Mouse (Mus musculus): ENCODE results near the gene Tdrd1.
A peak's percentile ranks its signal among the peaks of the same experiment; 100 is the strongest.
"Not testable (repeated sequence)": the region's sequence is repeated elsewhere in the genome, so short reads cannot be mapped to it uniquely, and the experiment has no call there.

Tdrd1 gene

DNA sequence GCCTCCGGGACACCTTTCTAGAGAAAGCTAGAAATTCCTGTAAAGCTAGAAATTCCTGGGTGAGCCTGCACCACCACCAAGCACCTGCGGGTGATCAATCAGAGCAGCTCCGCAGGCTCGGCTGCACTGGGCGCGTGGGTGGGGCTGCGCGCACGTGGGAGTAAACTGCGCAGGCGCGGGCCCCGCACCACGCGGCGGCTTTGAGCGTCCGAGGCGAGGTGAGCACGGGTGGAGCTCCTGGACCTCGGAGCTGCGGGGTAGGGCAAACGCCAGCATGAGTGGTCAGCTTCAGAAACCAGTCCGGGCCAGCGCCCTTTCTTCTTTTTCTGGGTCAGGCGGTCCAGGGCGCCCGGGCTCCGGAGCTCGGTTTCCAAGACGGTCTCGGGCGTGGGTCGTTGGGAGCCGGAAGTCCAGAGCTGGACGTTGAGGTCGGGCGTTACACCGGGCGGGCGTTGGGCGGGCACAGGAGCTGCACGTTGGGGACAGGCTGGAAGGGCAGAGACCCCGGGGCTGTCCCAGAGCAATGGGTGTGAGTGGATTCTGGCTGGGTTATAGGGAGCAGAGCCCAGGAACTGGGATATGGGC is at the start of gene Tdrd1:
Gene Tdrd1, plus strand, starts transcription at position 163 of the 585 bp plus-strand sequence.
- DNase-seq = no peak

DNA sequence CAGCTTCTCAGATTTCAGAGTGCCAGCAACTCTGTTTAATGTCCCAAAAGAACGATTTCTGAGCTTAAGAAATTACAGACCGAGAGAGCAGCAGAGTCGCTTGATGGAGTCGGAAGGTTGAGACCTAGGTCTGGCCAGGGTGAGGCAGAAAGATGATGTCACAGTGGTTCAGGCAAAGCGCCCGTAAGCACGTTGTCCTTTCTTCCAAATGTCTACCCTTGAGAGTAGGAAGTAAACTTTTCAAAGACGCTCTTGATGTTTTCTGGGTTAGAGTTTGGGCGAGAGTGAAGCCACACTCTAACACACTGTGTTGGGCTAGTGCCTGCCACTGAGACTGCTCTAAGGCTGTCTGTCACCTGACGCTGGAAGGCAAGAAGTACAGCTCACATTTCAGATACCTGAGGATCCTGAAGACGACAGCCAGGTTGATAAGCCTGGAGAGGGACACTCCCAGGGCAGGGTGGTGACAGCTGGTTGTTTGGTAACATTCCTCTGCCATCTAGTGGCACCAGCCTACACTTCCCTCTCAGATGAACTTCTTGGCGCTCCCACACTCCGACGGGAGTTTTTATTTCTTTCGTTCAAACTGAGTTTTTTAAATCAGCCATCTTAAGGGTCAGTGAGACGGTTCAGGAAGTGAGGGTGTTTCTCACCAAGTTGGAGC is 49.2 kb upstream of the Tdrd1 start:
- peak; percentile 57 to 68 for DNase-seq

DNA sequence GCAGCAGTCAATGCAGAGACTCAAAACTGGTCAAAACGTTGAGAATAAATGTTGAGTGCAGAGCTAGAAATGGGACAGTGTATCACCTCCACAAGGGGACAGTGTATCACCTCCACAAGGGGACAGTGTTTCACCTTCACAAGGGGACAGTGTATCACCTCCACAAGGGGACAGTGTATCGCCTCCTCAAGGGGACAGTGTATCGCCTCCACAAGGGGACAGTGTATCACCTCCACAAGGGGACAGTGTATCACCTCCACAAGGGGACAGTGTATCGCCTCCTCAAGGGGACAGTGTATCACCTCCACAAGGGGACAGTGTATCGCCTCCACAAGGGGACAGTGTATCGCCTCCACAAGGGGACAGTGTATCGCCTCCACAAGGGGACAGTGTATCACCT is 47.5 kb upstream of the Tdrd1 start:
- not testable (repeated sequence) for DNase-seq

DNA sequence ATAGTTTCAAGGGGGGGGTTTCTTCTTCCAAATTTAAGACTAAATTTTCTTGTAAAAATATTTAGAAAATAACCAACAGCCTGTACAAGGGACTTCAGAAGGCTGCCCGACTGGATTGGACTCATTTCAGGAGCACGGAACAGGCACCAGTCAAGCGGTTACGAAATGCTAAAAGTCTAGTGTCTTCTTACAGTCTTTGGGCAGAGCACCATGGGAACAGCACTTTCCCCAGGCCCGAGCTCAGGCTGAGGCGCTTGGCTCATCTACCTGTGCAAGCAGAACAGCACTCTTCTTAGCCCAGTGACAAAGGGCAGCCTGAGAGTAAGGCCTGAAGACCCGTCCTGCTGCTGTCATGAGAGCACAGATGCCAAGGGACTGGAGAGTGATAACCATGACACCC is 38.1 kb upstream of the Tdrd1 start:
- DNase-seq = peak in 1 of 2 experiments; percentile 12

DNA sequence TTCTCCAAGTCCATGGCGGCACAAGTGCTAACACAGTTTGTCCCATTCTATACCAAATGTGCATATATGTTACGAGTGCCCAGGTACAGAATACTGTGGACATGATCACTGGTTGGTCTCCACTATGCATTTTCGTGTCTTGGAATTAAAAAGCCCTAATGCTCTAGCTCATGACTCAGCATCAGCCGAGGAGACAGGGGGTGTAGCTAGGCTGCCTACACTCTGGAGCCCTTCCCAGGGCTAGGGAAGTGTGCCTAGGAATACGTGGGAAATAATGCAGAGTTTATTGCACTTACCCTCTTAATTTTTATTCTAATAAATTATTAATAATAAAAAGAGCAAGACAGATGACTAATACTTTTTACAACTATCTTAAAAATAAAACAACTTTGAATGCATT is 37.1 kb upstream of the Tdrd1 start:
- no peak for DNase-seq

DNA sequence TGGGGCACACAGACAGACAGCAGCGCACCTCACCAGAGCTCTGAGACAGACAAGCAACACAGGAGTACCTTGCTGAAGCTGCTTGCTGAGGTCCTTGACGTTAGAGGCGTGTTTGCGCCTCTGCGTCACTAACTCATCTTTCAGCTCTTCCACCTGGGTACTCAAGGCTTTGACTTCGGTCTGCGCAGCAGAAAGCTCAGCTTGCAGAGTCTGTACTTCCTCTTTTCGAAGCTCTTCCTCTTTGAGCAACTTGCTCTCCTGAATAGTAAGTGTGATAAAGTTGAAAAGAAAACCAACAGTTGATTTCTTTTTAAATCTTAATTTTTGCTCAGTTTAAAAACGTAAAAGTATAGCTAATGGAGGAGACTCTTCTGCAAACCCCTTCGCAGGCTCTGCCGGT is 28.6 kb upstream of the Tdrd1 start:
- peak in 1 of 2 experiments; percentile 10 for DNase-seq

DNA sequence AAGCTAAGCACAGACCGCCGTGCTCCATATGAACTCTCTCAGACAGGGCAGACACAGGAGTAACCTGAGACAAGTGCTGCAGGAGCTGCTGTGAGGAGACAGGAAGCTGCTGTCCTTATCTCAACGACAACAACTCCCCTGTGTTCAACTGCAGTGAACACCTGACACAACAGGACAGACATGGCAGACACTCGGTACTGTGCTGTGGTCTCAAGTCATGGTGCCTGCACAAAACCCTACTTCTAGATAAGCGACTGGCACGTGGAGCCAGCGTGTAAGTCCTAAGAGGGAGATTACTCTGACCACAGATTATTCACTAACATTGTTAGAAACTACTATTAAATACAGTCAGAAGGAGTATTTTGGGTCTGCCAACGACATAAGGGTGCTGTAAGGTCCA is 25.8 kb upstream of the Tdrd1 start:
- no peak for DNase-seq

DNA sequence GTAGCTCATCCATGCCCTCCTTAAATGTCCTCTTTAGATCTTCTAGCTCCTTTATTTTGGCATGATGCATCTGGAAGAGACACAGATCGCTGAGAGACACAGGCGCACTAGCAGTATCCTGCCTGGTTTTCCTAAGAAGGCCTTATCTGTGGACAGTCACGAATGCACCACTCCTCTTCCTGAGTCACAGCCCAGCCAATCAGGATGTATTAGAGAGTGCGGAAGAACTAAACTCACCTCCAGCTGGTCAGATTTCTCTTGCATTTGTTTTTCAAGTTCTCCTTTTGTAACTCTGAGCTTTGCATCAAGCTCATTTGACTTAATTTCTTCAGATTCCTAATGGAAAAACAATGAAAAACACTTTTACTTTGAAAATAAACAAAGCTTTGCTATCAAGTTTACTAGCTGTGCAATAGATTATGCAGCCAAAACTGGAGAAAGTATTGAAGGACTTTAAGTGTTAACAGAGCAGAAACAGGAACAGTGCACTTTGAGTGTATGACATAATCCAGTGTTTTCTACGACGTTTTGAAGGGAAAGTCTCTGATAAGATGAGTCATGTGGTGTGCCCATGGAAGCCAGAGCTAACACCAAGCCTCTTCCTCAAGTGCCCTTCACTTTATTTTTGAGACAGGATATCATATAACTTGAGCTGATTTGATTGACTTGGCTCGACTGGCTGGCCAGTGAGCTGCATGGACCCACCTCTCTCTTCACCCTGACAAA is 24.9 kb upstream of the Tdrd1 start:
- peak in 1 of 2 experiments; percentile 61 for DNase-seq

DNA sequence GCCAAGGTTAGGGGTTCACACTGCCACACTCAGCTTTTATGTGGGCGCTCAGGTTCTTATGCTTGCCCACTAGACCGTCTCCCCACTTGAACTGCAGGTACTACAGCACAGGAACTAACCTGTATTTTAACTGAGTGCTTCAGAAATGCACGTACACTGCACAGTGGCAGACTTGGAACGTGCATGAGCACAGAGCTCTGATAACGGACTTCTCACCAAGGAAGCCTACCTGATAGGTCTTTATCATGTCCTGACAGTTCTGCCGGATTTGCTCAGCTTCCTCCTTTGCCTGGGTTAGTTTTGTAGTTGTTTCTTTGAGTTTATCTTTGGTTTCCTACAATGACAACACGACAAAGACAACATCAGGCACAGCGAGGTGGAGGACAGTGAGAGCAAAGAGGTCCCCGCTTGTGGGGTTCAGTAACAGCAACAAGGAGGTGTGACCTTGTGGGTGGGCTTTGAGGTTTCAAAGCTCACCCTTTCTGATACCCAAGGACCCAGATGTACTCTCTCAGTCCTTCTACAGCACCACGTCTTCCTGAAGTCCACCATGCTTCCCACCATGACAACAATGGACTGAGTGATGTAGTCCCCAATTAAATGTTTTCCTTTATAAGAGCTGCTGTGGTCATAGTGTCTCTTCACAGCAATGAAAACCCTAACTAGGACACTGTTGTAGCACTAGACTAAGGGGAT is 24.2 kb upstream of the Tdrd1 start:
- peak in 1 of 2 experiments; percentile 34 for DNase-seq

DNA sequence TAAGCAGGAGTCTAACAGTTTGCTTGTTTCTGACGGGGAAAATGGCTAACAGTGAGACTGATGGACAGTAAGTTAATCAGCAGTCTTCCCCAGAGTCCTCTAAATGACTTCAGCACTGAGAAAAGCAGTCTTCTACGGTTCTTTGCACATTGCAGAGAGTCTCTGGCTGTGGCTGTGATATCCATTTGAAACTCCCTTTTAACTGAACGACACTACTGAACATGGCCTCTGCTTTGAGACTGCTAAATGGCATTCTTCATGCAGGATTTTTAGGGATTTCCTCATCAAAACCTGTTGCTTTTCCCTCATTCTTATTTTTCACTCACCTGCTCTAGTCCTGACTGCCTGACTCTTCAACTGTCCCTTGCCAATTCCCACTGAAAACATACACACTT is 23.7 kb upstream of the Tdrd1 start:
- DNase-seq = no peak

DNA sequence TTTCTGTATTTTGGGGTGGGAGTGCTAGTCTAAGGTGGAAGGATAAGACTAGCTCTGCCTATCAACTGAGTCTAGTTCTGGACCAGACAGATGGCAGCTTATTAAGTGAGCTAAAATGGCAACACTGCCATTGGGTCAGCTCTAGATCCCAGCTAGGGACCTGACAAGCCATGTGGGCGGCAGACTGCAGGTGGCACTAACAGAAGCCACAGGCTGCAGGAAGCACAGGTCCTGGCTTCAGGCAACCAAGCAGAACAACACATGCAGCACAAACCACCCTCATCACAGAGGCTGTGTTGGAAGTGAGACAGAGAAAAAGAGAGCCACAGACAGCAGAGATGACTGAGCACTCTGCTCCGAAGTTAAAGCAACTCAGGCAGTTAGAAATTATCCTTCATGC is 20.6 kb upstream of the Tdrd1 start:
- DNase-seq = no peak

DNA sequence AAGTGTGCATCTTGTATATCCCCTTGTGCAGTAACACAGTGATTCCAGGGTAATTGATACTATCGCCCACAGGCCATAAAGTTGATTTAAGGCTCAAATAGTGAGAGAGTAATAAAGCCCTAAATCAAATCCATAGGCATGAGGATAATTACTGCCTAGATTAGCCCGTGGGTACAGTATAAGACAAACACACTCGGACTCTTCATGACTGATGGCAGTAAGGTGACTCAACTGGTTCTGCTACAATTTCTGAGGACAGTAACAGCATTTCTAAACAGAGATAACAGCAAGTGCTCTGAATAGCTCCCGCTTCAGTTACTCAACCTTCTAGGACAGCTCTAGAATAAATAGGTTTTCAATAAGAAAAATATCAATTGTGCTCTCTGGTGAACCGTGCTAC is 18.9 kb upstream of the Tdrd1 start:
- no peak for DNase-seq

DNA sequence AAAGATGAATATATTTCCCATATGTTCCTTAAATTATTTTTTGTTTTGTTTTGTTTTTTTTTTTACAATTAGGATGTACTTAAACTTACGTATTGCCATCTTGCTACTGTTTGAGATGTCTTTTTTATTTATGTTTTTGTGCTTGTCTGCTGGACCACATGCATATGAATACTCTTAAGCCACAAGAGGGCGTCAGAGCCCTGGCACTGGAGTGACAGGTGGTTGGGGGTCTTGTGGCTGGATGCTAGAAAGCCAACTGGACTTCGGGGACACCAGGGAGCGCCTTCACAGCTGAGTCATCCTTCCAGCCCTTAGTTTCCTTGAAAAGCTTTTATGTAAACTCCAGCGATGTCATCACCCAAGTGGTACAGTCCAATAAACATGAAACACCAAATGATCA is 17.2 kb upstream of the Tdrd1 start:
- no peak for DNase-seq

DNA sequence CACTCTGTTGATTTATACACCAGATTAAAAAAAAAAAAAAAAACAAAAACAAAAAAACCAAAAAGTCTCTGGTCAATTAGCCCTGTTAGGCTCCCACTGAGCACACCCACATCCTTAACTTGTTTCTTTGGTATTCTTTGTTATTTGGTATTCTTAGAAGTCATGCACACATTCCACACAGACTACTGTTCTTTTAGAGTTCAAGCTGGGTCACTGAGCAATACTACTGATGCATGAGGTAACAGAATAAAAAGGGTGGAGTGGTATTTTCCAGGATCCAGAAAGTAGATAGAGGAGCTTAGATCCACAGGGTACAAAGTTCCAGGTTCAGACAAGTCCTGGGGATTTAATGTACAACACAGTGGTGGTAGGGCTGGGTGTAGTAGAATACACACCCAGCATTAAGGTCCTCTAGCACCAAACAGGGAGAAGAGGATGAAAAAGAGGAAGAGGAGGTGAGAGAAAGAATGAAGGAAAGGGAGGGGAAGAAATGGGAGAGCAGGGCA is 15.3 kb upstream of the Tdrd1 start:
- no peak for DNase-seq

DNA sequence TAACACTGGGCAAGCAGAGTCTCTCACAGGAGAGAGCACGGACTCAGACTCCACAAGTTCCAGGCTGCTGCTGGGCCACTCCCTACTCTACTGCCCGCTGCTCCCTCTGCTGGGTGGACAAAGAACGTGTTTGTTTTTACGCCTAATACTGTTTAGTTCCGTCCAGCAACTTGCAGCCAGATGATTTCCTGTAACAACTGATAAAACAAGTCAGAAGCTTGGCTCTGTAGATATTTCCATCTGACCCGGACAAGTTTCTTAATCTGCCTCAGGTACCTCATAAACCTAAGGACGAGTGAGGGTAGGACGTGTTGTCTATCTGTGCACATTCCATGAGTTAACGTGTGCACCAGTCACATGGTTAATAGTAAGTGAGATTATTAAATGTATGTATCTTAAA is 14.4 kb upstream of the Tdrd1 start:
- DNase-seq = peak; percentile 70 to 83

DNA sequence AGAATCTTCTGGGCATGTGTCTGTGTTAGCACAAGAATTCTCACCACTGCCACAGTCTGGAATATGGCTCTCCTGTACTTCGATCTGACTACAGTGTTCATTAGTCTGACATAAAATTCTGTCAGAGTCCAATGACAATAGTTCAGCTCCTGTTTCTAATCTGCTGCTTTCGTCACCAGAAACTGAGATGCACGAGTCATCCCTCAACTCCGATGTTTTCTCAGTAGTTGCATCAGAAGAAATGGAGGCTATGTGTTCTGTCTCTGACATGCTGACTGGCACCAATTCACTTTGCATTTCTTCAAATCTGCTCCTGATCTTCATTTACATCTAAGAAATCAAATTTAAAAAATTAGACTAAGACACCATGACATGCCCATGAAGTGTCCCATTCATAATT is 12.6 kb upstream of the Tdrd1 start:
- no peak for DNase-seq

DNA sequence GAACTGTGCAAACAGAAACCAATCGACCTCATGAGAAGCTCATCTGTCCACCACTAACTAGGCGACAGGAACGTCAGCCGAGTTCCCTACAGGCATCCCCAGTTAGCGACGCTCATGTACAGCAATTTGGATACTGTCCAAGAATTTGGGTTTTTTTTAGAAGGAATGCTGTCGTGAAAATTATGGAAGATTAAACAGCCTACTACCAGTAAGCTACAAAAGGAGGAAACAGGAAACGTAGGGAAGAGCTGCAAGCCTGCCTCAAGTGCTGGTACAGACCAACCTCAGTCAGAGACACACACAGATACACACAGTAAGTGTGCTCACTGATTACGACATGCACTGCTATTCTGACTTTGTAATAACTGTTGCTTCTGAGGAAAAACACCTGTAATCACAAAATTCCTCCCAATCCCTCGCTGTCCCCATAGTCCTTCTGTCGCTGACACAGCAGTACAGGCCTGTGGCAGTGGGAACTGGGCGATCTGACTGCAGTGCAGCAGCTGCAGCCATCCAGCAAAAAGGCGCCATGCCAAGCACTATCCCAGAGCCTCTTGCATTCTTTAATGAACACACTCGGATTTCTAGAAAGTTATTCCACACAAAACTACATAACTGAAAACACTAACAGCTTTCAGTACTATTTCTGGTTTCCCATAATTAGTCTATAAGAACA is 8.0 kb upstream of the Tdrd1 start:
- peak; percentile 61 to 86 for DNase-seq

DNA sequence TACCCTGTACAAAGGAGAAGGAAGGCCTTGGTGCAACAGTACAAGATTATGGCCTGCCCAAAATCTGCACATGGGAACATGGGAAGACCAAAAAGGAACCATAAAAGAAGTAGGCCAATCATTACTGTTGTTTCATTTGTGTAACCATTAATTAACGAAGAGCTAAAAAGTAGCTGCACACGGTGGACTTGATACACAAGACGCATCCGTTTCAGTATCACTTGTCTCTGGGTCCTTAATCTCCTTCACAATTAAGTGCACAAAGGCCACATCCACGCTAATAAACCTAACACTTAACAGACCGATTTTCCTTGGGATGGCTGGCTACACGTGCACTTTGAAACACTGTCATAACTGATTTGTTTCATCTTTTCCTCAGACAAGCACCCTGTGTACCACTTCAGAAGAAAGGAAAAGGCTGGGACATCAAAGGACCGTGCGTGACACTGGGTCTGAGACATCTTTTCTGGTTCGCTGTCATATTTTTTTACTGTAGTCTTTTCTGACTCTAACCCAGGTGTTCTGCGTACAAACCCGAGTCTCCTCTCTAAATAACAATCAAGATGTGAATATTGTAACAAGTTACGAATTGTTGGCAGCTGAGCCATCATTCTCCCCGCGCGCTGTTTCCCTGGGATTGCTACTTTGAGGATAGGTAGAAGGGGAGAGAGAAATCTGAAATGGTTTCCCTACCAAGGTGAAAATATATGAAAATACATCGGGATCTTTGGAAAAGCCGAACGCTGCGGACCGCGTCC is 4.8 kb upstream of the Tdrd1 start:
- no peak for DNase-seq

DNA sequence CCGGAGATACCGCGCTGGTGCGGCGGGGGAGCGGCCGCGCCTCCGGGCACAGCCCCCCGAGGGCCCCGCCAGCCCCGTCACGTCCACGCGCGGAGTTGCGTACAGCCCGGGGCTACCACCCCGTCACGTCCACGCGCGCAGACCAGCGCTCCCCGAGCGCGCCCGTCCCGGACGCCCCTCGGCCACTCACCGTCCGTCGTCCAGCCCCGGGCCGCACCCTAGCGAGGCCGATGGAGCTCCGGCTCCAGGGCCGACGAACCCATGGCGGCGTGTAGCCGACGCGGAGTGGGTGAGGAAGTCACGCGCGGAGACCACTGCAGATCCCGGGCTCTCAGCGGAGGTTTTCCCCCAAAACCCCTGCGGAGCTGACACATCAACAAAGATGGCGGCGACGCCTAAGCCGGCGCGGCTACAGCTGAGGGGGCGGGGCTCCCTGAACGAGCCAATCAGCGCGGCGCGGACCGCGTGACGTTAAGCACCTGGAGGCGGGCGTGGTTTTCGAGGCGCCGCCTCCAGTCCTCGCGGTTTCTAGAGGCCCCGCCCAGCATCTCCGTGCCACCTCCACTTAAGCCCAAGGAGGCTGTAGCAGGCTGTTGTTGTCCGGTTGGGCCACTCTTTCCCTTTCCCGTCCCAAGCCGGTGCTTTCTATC is 4.1 kb upstream of the Tdrd1 start, which contains the start of gene Ccdc186:
Gene Ccdc186, minus strand, starts transcription at position 393 of the 650 bp plus-strand sequence.
- peak; percentile 96 to 97 for DNase-seq

DNA sequence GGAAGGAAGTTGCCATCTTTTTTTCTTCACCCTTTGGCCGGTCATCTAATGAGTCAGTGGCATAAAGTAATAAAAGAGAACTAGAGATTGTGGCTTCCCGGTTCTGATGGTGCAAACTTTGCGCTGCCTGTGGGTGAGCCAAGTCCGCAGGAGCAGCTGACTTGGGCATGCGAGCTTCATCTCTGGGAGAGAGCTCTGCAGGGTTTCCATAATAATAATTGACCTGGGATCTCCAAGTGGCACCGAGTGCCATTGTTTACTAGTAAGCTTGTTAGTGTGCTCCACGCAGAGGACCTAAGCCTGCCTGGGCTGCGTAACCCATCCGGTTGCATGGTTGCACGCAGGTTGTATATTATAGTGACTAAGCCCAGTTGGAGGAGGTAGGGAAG is 3.6 kb upstream of the Tdrd1 start:
- no peak for DNase-seq

DNA sequence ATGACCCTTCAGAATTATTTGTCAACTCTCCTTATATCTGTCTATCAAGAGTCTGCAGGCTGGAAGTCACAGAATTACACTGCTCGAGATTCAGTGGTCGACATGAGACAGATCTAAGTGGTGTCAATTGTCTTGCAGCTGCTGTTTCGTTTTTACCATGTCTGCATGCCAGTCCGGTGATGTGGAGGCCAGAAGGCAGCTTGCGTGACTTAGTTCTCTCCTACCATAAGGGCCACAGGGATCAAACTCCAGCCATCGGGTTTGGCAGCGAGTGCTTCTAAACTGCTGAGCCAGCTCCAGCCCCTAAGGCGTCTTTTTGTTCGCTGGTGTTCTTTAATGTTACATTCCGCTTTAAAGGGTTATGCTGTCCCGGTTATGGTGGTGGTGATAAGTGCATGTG is 2.3 kb downstream of the Tdrd1 start:
- DNase-seq = peak in 1 of 2 experiments; percentile 45

Measured in lung, postnatal 4 days (tissue).